Mouse (Mus musculus) left cerebral cortex, adult 9 months (tissue): ENCODE results near the gene Fas.
A peak's percentile ranks its signal among the peaks of the same experiment; 100 is the strongest.

ENCODE experiments used
- DNase-seq, 2 experiments: peaks; one replicate each; pipeline ENCODE4 v3.0.0; 2022; ENCODE audit warnings: low spot score in 2 of 2

Fas gene

DNA sequence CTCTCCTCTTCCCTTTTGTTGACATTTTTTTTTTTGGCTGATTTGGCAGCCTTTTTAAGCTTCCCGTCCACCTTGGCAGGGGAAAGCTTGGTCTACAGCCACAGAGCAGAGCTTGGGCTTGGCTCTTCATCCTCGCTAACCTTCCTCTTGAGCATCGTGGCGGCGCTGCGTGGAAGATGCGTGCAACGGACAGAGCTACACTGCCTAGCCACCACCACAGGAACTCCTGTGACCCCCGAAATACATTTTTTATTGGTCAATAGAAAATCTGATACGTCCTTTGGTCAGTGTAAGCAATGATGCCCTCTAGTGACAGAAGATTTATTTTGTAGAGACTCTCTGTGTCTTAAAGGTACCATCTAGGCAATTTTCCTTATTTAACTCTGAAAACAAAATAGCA, 6.1 kb upstream of the Fas start:
- DNase-seq: no peak

GRCm38 (mm10) chr19:34284826-34285225, 5.6 kb upstream of the Fas start:
- DNase-seq: no peak

DNA sequence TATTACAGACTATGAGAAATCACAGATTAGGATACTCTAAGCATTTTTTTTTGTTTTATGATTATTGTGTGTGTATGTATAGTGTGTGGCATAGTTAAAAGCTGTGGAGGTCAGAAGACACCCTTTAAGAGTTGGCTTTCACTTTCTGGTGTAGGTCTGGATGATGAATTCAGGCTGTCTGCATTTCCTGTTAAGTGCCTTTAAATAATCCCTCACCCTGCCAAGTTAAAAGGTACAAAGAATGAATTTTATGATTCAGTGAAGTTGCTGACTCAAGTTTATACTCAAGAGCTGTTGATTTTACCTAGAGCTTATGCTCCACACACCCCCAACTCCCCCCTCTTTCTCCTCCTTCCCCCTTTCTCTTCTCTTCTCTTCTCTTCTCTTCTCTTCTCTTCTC, 3.2 kb upstream of the Fas start:
- no peak for DNase-seq

GRCm38 (mm10) chr19:34287656-34288415, 2.6 kb upstream of the Fas start:
- DNase-seq: no peak

- DNase-seq: no peak
Observed at GRCm38 (mm10) chr19:34288696-34289095, 1.8 kb upstream of the Fas start.

GRCm38 (mm10) chr19:34290872-34291341, 441 bp downstream of the Fas start:
- no peak for DNase-seq

DNA sequence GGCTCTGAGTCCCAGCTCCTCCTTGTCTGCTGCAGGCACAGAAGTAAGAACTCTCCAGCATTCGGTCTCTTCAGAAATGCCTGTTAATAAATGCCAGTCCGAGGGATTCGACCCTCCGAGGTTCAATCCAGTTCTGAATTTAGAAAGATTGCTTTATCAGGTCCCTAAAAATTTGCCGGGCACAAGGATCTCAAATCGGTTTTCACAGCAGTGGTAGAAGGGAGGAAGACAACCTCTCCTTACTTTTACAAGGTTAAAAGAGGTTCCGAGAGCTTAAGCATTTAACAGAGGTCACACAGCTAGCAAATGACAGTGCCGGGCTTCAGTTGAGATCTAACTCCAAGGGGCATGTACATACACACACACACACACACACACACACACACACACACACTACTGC, 913 bp downstream of the Fas start:
- DNase-seq: no peak

- DNase-seq: no peak
Observed at GRCm38 (mm10) chr19:34291956-34292355, 1.5 kb downstream of the Fas start.

- no peak for DNase-seq
Observed at GRCm38 (mm10) chr19:34292701-34293100, 2.2 kb downstream of the Fas start.

GRCm38 (mm10) chr19:34293376-34293947, 3.0 kb downstream of the Fas start:
- no peak for DNase-seq

- DNase-seq: no peak
Observed at GRCm38 (mm10) chr19:34295442-34295841, 5.0 kb downstream of the Fas start.

- no peak for DNase-seq
Observed at GRCm38 (mm10) chr19:34298531-34298930, 8.1 kb downstream of the Fas start.

- DNase-seq: no peak
Observed at GRCm38 (mm10) chr19:34299229-34299628, 8.8 kb downstream of the Fas start.

DNA sequence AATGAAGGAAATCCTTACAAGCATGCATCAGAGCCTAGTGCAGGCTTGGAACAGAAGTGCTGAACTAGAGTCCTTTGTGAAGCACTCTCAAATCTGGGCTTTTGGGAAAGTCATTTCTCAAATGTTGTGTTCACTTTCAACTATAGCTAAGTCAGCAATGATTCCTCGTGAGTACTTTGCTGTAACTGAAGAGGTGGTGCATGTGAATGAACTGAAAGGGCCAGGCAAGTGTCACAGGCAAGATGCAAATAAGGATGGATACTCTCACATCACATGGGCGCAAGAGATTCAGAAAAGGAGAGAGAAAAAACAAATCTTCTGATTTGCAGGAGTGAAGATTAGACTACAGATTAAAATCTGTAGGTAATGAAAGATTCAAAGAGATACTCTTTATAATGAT, 10.0 kb downstream of the Fas start:
- no peak for DNase-seq

DNA sequence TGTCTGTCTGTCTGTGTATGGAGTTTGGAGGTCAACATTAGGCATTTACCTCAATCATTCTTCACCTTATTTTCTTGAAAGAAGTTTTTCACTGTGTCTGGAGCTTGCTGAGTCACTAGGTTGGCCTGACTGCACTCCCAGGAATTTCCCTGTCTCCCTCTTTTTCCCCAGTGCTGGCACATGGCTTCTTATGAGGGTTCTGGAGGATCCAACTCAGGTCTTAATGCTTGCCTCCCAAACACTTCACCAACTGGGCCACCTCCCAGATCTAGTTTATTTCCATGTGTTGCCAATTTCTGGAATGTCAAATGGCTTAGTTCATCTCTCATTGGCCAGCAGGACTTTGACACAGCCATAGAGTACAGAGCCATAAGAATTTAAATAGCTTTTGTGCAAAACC, 14.5 kb downstream of the Fas start:
- DNase-seq: no peak

DNA sequence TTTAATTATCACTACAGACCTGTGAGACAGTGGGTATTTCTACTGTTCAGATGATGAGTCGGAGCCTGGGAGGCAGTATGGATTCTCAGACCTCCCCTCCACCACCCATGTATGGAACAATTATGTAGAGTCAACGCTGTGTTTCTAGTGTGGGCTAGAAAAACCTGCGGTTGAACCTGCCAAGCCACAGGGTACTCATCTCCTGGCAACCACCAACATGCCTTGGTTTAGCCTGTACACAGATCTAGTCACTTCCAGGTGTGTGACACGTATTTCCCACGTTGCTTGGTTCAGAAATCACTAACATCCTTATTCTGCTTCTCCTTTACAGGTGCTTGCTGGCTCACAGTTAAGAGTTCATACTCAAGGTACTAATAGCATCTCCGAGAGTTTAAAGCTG, 16.3 kb downstream of the Fas start:
- DNase-seq: no peak

DNA sequence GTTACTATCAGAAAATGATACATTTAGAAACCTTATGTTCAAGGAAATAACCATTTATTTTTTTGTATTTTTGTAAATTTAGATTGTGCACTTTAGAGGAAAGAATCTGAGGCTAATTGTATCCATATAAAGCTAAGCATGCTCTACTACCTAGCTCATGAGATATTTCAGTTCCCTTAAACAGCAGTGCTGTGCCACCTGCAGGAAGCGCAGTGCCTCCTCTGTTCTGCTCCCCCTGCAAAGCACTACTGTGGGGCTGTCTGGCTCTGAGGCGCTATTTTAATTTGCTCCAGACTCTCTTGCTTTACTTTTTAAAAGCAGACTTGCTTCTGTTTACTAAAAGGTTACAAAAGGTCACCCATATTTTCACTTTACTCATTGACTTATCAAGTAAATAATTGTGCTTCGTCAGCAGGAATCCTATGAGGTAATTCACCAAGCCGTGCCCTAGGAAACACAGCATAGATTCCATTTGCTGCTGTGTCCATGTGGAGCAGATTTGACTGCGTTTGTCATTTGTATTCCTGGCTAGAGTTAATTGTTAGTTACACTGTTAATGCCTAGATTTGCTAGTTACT, 21.8 kb downstream of the Fas start:
- DNase-seq: no peak

DNA sequence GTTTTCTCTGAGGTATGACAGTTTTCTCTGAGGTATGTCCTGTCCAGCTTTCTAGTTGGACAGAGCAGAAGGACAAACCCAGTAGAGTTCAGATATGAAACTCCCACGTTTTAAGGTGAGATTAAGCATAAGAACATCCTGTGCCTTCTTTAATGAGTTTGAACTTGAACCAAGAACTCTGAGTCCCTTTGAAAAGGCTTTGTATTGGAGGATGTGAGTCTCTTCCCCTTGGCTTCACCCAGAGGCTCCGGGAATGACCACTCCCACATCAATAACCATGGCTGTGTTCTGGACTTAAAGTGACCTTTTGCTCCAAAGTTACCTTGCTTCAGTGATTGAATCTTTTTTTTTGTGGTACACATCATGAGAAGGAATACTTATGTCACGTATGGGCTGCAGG, 37.6 kb downstream of the Fas start:
- no peak for DNase-seq

- DNase-seq: peak; percentile 9 to 65
Observed at GRCm38 (mm10) chr19:34334300-34334699, 43.8 kb downstream of the Fas start.

GRCm38 (mm10) chr19:34344702-34345101, 54.2 kb downstream of the Fas start:
- no peak for DNase-seq

DNA sequence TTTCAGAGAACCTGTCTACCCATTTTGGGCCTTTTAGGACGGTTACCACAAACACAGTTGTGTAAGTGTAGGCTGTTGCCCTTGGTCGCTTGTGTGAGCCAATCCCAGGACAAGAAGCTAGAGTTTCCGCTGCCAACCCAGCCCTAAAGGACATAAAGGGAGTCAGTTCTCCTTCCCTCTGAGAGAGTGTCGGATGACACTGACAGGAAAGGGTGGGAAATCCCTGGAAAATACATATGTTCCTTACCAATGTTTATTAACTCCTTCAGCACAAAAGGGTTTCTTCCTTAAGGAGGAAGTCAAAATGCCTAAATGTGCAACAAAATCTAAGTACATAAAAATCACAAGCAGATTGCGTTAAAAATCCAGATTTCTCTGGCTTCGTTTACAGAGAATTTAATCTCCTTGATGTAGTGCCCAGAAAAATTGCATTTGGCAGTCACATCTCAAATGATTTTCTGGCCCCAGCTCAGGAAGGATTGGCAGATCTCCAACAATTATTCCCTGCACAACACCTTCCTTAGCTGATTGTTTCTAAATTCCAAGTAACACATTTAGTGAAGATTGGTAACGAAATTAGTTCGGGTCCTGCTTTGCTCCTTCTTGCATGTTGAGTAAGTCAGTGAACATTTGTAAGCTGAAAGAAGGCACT, 55.3 kb downstream of the Fas start:
- peak in 1 of 2 experiments; percentile 14 for DNase-seq

DNA sequence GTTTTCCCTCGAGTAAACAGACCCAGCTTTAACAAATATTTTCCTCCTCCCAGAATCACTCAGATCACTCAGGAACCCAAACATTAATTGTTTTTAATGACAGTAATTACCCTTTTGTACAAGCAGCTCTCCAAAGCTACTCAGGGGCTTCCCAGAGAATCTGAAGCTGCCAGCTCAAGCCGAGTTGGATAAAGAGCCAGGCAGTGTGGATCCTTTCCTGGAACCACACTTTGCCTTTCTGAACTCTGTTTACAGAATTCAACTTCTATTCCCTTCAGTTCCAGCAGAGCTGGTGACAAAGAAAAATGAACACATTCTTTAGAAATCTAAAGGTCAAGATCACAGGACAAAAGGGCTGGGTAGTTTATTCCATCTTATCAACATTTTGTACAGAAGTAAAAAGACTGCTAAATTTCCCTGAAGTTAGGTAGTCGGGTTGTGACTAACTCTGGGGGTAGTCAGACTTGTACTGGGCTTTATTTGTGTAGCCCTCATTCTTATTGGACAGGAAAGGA, 62.9 kb downstream of the Fas start:
- DNase-seq: no peak

GRCm38 (mm10) chr19:34362639-34363038, 72.2 kb downstream of the Fas start:
- no peak for DNase-seq
